Mouse (Mus musculus): ENCODE results near the gene Ptprn2.
"Not testable (repeated sequence)": the region's sequence is repeated elsewhere in the genome, so short reads cannot be mapped to it uniquely, and the experiment has no call there.

Gene Ptprn2

DNA sequence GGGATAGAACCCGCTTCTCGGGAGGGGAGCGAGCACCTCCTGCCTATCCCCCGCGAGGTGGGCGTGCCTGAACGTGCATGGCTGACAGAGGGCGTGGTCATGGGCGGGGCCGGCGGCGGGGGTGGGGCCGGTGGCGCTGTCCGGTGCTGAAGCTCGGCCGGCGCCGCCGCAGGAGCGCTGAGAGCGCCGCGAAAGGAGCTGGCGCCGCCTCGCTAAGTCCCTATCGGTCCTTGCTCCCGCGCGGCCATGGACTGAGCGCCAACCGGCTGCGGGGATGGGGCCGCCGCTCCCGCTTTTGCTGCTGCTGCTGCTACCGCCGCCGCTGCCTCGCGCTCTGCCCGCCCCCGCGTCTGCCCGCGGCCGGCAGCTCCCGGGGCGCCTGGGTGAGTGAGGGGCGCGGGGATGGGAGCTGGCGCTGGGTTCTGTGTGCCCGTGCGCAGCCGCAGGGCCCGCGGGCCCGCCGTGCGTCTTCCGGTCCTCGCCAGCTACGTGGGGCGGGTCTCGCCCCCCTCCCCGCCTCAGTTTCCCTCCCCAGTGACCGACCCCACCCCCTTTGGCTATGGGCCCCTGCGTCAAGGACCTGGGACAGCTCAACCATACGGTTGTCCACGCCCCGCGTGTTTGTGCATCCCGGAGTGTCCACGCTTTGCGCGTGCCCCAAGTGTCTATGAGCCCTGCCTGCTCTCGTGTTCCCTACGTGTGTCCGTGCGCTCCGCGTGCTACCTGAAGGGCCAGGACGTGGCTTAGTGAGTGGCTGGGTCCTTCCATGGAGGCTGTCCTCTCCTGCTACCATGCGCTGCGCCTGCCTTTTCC is at the start of gene Ptprn2:
Gene Ptprn2, plus strand, starts transcription at position 130 of the 813 bp plus-strand sequence.
- in situ Hi-C loops (cut with MboI, MseI): no loop called here

DNA sequence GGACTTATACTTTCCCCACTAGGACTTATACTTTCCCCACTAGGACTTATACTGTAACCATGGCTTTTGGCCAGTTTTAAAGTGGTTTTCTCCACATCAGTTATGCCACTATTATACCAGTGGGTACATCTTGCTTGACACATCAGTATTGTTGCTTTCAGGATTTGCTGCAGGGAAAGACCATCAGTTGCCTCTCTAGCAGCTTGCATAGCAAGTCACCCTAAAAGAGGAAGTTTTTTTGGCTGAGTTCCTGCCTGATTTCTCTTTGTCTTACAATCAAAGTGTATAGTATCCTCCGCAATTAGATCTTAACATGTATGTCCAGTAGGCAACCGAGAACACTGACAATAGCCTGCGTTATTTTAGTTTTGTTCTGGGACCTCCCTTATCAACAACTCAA is 49.4 kb upstream of the Ptprn2 start:
- in situ Hi-C loops (cut with MboI, MseI): no loop called here

DNA sequence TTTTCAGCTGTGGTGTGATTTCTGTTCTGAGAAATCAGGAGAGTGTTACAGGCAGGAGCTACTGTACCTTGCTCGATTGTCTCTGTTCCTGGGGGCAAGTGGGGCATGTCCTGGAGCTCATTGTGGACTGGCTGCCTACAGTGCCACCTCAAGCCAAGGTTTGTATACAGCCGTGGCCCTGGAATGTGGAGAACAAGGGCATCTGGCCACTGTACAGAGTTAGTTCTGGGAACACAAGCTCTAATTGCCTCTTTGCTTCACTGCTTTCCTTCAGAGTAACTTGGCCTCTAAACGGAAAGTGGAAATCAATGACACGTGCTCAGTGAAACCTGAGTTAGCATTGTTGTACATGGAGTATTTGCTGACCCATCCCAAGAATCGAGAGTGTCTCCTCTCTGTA is 46.9 kb upstream of the Ptprn2 start:
- in situ Hi-C loops (cut with MboI, MseI): no loop called here

DNA sequence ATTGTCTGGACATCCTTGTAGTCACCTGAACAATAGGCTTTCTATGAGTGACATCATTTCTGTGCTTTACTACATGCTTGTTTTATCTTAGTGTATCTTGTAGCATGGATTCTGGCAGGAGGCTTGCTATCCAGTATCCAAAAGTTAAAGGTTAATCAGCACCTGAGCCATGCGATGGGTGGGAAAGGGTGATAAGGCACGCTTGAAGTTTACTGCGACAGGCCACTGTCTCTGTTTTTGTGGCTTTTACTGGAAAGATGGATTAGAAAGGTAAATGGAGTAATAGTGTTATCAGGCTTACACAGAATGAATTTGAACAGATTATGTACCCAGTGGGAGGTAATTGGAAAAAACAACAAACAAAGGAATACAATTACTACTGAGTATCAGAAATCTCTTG is 43.3 kb upstream of the Ptprn2 start:
- in situ Hi-C loops (cut with MboI, MseI): no loop called here

DNA sequence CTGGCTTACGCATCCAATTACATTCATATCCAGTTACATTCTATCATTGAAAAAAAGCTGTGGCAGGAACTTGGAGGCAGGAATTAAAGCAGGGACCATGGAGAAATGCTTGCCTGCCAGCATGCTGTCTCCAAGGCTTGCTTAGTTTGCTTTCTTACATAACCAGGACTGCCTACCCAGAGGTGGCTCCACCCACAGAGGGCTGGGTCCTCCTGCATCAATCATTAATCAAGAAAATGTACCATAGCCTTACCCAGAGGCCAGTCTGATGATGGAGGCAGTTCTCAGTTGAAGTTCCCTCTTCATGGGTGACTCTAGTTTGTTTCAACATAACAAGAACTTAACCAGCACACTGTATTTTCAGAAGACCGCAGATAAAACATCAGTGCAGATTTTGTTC is 36.0 kb upstream of the Ptprn2 start:
- in situ Hi-C loops (cut with MboI, MseI): no loop called here

DNA sequence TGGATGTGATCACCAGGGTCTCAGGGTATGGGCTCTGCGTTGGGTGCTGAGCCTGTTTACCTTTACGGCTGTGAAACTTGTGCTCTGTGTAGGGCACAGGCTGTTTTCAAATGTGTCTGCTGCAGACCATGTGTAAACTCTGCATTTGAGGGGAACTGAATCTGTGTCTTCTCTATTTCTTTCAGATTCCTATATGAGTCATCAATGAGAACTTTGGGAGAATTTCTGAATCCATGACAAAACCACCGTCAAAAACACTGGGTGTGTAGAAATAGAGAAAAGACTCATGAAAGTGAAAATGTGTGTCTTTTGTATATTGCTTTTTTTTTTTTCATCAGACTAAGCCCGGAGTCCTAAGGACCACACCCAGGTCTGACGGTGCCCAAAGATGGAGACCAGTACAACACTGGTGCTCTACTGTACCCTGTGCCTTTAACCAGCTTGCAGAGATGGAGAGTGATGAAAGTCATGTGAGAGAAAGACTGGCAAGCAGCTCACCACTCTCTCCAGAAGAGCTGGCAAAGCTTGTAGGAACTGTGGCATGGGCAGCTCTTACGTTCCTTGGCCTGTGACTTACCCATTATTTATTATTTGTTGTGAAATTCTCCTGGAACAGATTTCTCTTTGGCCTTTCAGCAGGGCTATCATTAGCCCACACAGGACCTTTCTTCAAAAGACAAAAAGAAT is 25.0 kb upstream of the Ptprn2 start:
- in situ Hi-C loops (cut with MboI, MseI): no loop called here

DNA sequence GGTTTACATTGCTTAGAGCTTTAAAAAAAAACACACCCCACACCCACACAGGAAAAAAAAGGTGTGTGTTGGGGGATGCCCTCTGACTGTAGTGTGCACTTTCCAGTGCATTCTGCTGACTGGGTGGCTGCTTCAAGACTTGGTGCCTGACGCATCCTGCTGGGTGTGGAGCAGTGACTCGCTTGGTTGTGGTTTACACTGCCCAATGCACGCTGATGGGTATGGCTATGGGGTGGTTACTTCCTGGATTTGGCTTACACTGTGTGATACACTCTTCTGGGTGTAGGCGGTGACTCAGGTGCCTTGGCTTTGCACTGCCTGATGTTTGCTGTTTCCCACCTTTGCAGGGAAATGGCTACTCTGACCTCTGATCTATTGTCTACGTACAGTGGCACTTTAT is 18.5 kb upstream of the Ptprn2 start:
- in situ Hi-C loops (cut with MboI, MseI): no loop called here

DNA sequence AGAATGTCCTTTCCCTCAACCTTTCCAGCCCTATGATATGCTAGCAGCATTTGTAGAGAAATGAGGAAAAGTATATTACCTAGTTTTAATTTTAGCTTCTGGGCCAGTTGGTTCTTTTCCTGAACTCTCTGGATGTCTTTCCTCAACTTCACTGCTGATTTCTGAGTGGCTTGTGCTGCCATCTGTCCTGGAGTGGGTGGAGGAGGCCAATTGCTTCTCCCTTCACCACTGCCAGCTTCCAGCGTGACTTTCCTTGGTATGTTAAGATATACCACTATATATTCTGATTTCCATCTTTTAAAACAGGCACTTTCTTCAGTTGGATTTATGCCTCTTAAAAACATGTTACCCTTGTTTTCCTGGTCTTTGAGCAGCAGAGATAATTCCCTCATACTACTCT is 17.2 kb upstream of the Ptprn2 start:
- in situ Hi-C loops (cut with MboI, MseI): no loop called here

DNA sequence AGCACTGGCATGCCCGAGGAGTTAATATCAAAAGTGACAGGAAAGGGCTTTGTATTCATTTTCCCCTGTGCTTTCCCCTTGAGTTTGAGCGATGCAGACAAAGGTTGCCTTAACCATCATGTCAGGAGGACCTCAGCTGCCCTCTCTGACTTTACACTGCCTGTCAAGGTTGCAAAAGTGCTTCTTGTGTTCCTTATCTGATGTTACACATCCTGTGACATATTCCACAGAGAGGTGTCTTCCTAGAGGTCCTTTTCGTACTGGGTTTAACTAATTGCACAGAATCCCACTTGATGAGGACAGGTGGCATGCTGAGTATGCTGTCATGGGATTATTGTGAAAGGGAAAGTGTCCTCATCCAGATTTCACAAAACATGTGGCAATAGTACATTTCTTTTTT is 16.4 kb upstream of the Ptprn2 start:
- in situ Hi-C loops (cut with MboI, MseI): no loop called here

DNA sequence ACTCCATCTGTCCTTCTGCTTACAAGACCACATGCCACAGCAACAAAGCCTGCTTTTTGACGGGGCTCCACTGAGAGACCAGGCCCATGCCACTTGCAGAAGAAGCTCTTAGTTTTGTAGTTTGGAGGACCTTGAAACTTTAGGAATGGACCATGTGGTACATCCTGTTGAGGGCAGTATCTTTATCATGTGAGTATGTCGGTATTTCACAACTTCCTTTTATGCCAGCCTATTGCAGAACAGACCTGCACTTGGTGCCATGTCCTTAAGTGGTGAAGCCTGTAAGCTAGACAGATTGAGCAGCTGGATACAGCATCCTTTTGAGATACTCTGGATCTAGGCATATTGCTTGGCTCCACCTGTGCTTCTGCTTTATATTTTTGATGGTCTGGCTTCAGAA is 12.3 kb upstream of the Ptprn2 start:
- in situ Hi-C loops (cut with MboI, MseI): no loop called here

DNA sequence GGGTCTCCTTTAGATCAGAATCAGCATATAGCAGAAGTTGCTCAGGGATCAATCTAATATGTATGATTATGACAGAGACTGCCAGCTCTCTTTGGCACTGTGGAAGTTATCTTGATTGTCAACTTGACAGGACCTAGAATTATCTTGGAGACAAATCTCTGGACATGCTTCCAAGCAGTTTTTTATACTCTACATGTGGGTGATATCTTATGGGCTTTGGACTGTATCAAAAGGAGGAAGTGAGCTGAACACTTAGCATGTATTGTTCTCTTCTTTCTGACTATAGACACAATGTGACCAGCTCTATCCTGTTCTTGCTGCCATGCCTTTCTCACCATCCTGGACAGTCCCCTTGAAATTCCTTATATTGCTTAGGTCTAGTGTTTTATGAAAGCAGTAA is 11.8 kb upstream of the Ptprn2 start:
- in situ Hi-C loops (cut with MboI, MseI): no loop called here

DNA sequence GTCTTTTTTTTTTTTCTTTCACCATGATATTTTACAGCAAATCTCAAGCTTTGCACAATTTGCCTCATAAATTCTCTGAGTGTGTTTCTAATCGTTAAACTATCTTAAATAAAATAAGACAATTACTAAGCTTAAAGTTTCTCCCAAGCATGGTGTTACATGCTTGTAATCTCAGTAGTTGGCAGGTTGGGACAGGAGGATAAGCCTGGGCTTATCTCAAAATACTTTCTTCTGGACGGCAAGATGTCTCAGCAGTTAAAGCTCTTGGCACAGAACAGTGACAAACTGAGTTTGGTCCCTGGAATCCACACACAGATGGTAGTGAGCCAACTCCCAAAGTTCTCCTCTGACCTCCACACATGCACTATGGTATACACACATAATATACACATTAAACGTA is 10.8 kb upstream of the Ptprn2 start:
- in situ Hi-C loops (cut with MboI, MseI): no loop called here

DNA sequence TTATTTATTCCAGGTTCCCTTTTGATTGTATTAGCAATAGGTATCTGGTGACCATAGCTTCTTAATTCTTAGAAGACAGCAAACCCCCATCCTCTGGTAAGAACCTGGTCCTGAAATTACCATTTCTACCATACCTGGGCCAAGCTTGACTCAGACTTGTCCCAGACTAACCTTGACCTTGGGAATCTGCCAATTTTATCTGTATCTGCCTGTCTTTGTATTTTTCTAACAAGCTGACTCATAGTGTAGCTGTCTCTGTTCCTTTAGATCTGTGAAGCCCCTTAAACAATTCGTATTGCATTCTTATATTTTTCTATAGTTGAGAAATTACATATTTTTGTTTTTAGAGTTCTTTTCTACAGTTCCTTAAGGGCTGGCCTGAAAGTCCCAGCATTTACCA is 6.7 kb upstream of the Ptprn2 start:
- in situ Hi-C loops (cut with MboI, MseI): no loop called here

DNA sequence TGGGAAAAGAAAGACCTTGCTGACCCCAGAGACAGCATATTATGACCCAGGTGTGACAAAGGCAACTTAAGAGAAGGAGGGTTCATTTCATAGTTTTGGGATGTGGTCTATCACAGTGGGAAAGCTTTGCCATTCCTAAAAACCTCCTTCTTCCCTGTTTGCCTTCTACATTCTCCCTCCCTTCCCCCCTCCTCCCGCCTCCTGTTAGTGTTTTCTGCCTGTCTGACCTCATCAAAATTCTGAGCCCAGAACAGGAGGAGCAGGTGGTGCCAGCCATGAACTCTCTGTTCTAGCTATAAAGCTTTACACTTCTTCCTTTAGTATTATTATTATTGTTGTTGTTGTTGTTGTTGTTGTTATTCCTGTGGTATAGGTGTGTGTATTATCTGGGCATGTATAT is 3.6 kb upstream of the Ptprn2 start:
- in situ Hi-C loops (cut with MboI, MseI): no loop called here

DNA sequence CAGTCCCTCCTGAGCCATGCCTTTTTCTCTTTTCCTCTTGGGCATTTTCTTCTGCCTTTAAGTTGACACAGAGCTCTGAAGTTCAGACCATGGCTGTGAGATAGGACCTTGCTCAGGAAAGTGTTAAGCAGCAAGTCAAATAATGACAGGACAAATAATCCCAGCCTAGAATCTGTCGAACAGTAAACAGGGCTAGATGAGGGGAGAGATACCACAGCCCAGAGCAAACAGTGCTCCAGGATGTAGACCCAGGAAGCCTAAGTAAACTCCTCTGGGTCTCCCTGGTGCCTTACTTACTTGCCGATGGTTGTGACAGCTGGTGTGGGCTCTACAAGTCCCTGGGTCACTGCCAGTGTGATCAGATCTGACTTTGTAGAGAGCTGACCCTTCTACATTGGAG is 1.9 kb upstream of the Ptprn2 start:
- in situ Hi-C loops (cut with MboI, MseI): no loop called here

DNA sequence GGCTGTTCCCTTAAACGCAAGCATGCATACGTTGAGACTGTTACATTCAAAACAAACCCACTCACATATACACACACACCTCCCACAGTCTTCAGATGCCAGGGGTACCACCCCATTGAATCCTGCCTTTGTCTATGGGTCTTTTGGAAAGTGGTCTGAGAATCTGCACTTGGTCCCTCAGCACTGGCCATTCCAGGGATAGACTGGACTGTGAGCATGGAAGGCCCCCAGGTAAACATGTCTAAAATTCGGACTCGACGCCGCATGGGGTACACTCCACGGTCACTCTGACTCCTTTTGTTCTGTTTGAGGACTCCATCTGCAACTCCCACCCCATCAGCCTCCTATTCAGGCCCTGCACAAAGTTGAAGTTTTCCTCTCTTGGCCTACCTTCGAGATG is 529 bp upstream of the Ptprn2 start:
- in situ Hi-C loops (cut with MboI, MseI): no loop called here

DNA sequence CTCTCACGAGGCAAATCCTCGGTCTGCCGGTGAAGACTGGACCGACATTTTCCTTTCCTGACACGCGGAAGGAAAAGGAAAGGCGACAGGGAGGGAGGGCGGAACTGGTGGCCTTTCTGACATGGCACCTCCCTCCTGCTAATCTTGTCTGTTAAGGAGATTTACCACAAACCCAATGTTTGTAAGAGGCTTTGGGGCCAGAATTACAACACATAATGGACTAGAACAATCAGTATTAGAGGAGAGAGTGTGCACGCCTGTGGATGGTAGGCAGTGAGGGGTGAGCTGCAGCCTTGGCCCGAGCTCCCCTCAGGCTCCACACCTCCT is 847 bp downstream of the Ptprn2 start:
- in situ Hi-C loops (cut with MboI, MseI): no loop called here

DNA sequence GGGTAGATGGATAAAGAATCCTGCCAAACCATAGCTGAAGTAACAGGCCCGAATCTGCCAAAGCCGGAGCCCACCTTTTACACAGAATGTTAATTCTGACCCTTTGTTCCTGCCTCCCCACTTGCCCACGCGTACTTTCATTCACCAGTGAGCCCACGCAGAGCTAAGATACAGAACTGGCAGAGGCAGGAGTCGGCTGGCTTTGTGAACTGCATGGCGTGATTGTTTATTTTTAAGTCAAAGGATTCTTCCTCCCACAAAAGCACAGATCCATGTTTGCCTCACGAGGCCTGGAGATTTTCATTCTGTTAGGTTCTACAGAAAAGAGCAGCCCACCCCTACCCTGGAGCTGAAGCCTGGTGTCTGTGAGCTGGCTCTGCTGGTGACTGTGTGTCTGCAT is 3.3 kb downstream of the Ptprn2 start:
- in situ Hi-C loops (cut with MboI, MseI): no loop called here

DNA sequence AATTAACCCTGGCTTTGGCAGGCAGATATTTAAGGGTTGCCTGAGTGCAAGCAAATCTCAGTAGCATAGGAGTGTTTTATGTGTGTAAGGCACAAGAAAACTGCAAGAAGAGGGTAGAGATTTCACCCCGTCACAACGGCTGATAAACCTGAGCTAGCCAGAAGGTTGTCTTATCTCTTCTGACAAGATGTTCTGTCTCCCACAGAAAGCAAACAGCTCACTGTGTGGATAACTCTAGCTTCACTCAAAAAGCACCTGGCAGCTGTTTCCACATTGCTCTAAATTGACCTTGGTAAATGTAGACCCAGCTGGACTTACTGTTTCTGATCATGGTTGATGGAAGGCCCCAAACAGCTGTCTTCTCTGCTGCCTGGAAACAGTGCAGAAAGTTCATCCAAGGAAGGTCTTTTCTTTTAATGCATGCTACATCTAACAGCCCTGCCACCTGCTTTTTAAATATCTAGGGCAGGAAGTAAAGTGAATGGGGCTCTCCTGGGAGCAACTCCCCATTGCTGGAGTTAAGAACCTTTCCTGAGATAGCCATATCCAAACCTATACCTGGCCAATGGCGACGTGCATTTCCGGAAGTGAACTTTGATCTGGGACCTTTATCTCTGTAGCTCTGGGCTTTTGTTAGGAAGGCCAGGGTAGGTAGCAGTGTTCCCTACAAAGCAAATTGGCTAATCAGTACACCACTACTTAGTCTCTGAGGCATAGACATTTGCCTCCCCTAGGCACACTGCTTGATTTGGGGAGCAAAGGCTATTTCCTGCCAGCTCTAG is 5.2 kb downstream of the Ptprn2 start:
- in situ Hi-C loops (cut with MboI, MseI): no loop called here

DNA sequence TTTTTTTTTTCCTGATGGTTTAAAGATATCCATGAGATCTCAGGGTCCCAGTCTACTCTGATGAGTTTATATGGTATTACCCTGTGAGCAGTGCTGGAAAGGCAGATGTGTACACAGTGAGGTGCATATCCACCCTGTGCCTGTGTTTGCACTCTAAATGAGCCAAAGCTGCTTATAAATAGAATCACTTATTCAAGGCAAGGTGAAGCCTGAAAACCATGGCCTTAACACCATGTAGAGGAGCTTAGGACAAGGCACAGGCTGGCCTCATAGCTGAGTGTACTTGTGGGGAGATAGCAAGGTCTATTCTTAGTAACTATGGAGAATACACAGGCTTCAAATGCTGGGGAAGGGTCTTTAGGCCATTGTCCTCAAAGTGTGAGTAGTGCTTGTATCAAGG is 13.1 kb downstream of the Ptprn2 start:
- in situ Hi-C loops (cut with MboI, MseI): no loop called here

DNA sequence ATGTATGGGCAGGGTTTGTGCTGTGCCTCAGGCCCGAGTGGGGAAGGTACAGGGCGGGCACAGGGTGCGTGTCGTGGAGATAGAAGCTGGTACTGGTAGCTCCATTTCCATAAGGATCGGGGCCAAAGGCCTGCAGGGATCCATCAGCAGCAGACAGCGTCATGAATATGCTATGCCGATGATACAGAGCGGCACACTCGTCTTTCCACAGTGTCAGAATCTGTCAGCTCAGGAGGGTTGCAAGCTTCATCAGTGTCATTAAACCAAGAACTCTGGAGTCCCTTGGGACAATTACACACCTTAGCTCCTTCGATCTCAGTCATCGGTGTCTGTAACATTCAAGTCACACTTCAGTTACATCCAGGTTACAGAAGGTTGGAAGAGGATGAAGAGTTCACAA is 15.1 kb downstream of the Ptprn2 start:
- in situ Hi-C loops (cut with MboI, MseI): no loop called here

DNA sequence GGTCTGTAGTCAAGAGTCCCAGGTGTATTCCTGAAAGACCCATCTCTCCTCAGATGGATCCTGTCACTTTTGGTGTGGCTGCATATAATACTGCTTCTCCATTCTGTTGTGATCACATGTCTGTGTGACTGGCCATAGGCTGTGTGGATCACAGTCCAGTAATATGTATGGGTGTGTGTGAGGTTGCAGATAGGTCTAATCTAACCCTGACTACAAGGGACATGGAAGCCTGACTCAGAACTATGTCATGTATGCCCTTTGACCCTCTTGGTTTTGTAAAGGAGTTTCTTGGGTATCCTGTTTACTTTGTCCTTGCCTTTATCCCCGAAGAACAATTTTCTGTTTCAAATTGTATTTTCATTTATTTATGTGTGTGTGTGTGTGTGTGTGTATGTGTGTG is 27.0 kb downstream of the Ptprn2 start:
- in situ Hi-C loops (cut with MboI, MseI): no loop called here

DNA sequence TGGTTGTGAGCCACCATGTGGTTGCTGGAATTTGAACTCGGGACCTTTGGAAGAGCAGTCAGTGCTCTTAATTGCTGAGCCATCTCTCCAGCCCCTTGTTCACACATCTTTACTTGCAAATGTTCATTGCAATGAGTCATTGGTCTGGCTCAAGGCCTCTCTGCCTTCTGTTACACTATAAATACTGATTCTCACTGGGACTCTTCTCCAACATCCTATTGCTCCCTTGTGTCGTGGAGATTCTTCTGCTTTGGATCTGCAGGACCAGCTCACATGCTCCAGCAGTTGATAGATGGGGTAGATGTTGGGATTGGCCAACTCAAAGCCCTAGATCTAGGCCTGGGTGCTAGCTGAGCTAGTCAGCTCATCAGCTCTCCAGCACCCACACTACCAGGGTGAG is 28.3 kb downstream of the Ptprn2 start:
- in situ Hi-C loops (cut with MboI, MseI): not testable (repeated sequence)
